Mouse (Mus musculus) midbrain, embryonic 13.5 days (tissue): ENCODE data around the gene Cyp4f13. TPM values are rescaled to one million over a fixed set of nuclear protein-coding genes. Genes with fewer than 3 reads are reported as not detected.

ENCODE experiments used
- ATAC-seq: fragments of 200-750 bp; cut with Nextera tagmentation; 2 replicates; pipeline ENCODE4 v1.8.0; 2017; ENCODE audit warnings: mild to moderate bottlenecking, moderate TSS enrichment, moderate library complexity
- H3K27ac ChIP-seq: fragments of 300-500 bp; sonication (generic); 2 replicates; pipeline ENCODE4 v1.5.1; 2015; ENCODE audit warnings: inconsistent platforms, mild to moderate bottlenecking, moderate library complexity
- H3K27me3 ChIP-seq: fragments of 300-500 bp; sonication (generic); 2 replicates; pipeline ENCODE4 v1.6.1; 2015; ENCODE audit warnings: mild to moderate bottlenecking, inconsistent platforms
- H3K36me3 ChIP-seq: fragments of 300-500 bp; sonication (generic); 2 replicates; pipeline ENCODE4 v1.6.1; 2015; ENCODE audit warnings: mild to moderate bottlenecking, inconsistent platforms
- H3K4me1 ChIP-seq: fragments of 300-500 bp; sonication (generic); replicated peaks from 2 replicates; pipeline ENCODE4 v1.6.1; 2015; ENCODE audit warnings: inconsistent platforms
- H3K4me2 ChIP-seq: fragments of 300-500 bp; sonication (generic); replicated peaks from 2 replicates; pipeline ENCODE4 v1.6.1; 2015; ENCODE audit warnings: moderate library complexity, mild to moderate bottlenecking, inconsistent platforms
- H3K4me3 ChIP-seq: fragments of 300-500 bp; sonication (generic); replicated peaks from 2 replicates; pipeline ENCODE4 v1.5.1; 2015; ENCODE audit warnings: mild to moderate bottlenecking, inconsistent platforms
- H3K9ac ChIP-seq: fragments of 300-500 bp; sonication (generic); replicated peaks from 2 replicates; pipeline ENCODE4 v1.6.1; 2015; ENCODE audit warnings: mild to moderate bottlenecking, inconsistent platforms
- H3K9me3 ChIP-seq: fragments of 300-500 bp; sonication (generic); 2 replicates; pipeline ENCODE4 v1.6.1; 2016; ENCODE audit warnings: mild to moderate bottlenecking, inconsistent platforms
- WGBS: fragments of 180-500 bp; shearing (Covaris S2); methylation state at CpG from one replicate; pipeline ENCODE4 v1.1.7; 2015; 5-methylcytosine and 5-hydroxymethylcytosine counted together
- polyA plus RNA-seq: library from polyadenylated mRNA; unstranded; fragments of >200 nt; fragmentation: Nextera tagmentation; extraction: Ambion mirVana; gene quantifications from 2 replicates; pipeline ENCODE4 v1.2.1, GENCODE M21; 2015

Gene Cyp4f13
- polyA plus RNA-seq, 1 experiment from 2014 or later = 9.9 TPM

DNA sequence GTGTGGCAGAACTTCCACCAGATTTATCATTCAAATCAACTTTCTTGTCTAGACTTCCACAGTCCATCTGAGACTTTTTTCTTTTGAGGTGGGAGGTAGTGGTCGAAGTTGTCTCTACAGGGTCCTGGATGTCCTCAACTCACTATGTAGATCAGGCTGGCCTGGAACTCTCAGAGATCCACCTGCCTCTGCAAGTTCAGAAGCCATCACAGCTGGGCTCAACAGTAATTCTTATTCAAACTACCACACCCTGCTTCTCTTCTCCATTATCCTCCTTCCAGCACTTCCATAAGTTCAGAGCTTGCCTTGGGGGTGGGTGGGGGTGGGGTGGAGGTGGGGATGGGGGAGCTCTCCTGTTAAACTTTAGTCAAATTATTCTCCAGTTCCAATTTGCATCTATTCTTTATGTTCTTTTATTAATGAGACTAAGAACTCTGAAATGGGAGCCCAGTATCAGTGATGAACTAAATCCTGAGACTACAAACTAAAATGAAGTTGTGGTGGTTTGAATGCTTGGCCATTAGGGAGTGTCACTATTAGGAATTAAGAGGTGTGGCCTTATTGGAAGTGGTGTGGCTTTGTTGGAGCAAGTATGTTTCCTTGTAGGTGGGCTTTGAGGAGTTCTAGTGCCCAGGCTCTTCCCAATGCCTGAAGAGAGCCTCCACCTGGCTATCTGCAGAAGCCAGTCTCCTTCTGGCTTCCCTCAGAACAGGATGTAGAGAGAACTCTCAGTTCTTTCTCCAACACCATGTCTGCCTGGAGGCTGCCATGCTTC lies 45.3 kb downstream of the Cyp4f13 start:
- Histone ChIP-seq H3K4me2 (no peak overlapping the region), H3K9me3 (no peaks in the 10 kb centered on the region), H3K9ac (no peak overlapping the region), H3K36me3 (no peaks in the 10 kb centered on the region), H3K27ac (no peak overlapping the region), H3K27me3 (peaks cover 3% of the 10 kb centered on the region), H3K4me1 (no peaks in the 10 kb centered on the region), H3K4me3 (no peak overlapping the region)
- ATAC-seq = no peak
- 69% methylated on average over 1 of the region's 1 CpGs for WGBS

DNA sequence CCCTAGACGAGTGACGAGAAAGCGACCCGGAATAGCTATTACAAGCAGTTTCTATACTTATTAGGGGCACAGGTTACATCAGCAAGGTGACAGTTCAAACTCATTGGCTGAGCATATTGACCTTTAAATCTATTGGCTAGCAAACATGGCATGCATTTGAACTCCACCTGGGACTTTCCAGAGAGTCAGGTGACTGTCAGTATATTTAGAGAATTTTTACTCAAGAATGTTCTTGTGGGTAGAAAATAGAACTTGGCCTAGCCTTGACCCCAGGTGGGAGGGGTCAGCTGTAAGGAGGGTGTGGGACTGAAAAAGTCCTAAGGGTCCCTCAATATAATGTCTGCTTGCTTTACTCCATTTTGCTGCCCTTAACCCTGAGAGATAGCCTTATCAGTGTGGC lies 51.8 kb downstream of the Cyp4f13 start:
- Histone ChIP-seq H3K9ac (no peak overlapping the region), H3K27me3 (no peaks in the 10 kb centered on the region), H3K4me3 (no peak overlapping the region), H3K36me3 (no peaks in the 10 kb centered on the region), H3K27ac (no peak overlapping the region), H3K4me1 (peaks cover 10% of the 10 kb centered on the region), H3K9me3 (no peaks in the 10 kb centered on the region), H3K4me2 (no peak overlapping the region)
- 90% methylated on average over 4 of the region's 4 CpGs for WGBS
- no peak for ATAC-seq

- H3K9me3 ChIP-seq = no peaks in the 10 kb centered on the region
- H3K4me1 ChIP-seq = peaks cover 20% of the 10 kb centered on the region
- no peaks in the 10 kb centered on the region for H3K36me3 ChIP-seq
- WGBS = 90% methylated on average over 3 of the region's 3 CpGs
- ATAC-seq = no peak
- no peaks in the 10 kb centered on the region for H3K27me3 ChIP-seq
- no peak overlapping the region for H3K4me3 ChIP-seq
- no peak overlapping the region for H3K9ac ChIP-seq
- no peak overlapping the region for H3K27ac ChIP-seq
- H3K4me2 ChIP-seq = no peak overlapping the region
Measured at GRCm38 (mm10) chr17:32893901-32894300, 53.3 kb downstream of the Cyp4f13 start.

DNA sequence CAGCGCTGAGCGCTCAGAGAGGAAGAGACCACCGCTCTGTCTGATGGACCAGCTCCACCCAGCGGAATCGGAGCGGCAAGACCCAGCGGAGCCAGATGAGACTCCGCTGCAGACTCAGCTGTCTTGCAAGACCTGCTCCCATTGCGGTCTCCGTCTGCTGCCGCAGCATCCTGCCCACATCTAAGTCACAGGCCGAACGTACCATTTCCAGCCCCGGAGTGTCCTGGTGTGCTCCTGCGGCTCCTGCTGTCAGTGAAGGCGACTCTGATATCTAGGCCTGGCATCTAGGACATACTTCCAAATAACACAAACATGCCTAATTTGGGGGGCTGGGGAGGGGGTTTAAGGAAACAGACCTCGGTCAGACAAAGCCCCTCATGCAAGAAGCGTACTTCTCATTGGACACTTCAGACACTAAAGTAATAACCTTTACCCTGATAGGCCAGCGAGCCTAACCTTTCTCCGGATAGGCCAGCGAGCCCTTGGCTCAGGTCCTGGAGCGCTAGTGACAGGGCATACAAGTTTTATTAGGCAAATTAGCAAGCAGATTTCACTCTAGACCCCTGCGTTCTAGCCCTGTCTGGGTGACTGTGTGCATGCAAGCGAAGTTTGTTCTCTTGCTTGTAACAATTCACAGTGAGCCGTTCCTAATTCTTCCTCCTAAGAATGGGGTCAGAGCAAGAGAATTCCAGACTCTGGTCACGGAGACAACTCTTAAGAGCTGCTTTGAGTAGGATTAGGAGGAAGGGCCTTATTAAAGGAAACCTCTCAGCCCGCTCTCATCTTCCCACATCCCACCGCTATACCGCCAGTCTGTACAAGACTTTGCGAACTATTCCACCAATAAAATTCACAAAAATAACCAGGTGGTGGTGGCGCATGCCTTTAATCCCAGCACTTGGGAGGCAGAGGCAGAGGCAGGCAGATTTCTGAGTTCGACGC lies 55.7 kb downstream of the Cyp4f13 start, which contains the start of gene Zfp870:
Gene Zfp870 (minus strand): TSS at position 404 of the 942 bp plus-strand sequence.
- Histone ChIP-seq H3K4me2 (peak within 1 kb of the TSS; percentile 81), H3K27ac (peak within 1 kb of the TSS; percentile 75), H3K4me1 (peaks cover 20% of the 10 kb centered on the region), H3K36me3 (no peaks in the 10 kb centered on the region), H3K27me3 (no peaks in the 10 kb centered on the region), H3K9ac (peak within 1 kb of the TSS; percentile 85), H3K9me3 (no peaks in the 10 kb centered on the region), H3K4me3 (peak within 1 kb of the TSS; percentile 67)
- WGBS = 11% methylated on average over 33 of the region's 33 CpGs
- ATAC-seq = peak; percentile 98

GRCm38 (mm10) chr17:32890852-32891238 lies 56.4 kb downstream of the Cyp4f13 start:
- Histone ChIP-seq H3K36me3 (no peaks in the 10 kb centered on the region), H3K4me3 (peak overlapping the region; percentile 67), H3K9me3 (no peaks in the 10 kb centered on the region), H3K27ac (peak overlapping the region; percentile 75), H3K27me3 (no peaks in the 10 kb centered on the region), H3K9ac (peak overlapping the region; percentile 85), H3K4me2 (peak overlapping the region; percentile 81), H3K4me1 (peaks cover 20% of the 10 kb centered on the region)
- WGBS = 5% methylated on average over 11 of the region's 11 CpGs
- ATAC-seq = no peak

GRCm38 (mm10) chr17:32889611-32890010 lies 57.6 kb downstream of the Cyp4f13 start:
- WGBS = 90% methylated on average over 6 of the region's 6 CpGs
- H3K36me3 ChIP-seq = peaks cover 8% of the 10 kb centered on the region; the same call in 1 of the 2 replicates
- peaks cover 20% of the 10 kb centered on the region for H3K4me1 ChIP-seq
- peak overlapping the region; percentile 67; the same call in 1 of the 2 replicates for H3K4me3 ChIP-seq
- H3K4me2 ChIP-seq = peak overlapping the region; percentile 81
- no peaks in the 10 kb centered on the region for H3K27me3 ChIP-seq
- H3K9ac ChIP-seq = no peak overlapping the region
- ATAC-seq = no peak
- H3K9me3 ChIP-seq = no peaks in the 10 kb centered on the region
- H3K27ac ChIP-seq = no peak overlapping the region

DNA sequence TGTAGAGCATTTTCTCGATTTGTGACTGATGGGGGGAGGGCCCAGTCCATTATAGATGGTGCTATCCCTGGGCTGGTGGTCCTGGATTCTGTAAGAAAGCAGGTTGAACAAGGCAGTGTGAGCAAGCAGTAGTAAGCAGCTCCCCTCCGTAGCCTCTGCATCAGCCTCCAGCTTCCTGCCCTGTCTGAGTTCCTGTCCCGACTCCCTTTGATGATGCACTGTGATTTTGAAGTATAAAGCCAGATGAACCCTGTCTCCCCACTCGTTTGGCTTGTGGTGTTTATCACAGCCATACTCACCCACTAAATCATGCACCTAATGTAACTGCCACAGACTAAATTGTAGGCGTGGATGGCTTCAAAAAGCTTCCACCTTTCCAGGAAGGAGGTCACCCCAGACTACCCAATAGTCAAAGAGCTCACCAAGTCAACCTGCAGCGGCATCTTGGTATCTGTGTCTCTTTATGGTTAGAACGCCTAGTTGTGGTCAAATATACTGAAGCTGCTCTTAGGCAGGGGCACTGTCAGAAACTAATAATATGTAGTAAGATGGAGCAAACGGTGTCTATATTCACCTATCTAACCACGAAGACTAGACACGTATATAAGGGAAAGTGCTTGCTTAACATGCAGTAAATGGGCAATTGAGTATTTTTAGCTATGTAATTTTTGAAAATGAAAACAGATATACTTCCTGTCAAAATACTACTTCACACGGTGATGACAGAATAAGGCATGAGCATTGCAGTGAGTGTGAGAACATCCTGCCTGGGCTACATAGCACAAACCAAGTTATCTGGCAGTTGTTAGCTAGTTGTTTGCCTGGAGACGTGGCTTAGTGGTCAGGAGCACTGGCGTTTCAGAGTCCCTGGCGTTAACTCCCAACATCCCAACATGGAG lies 66.6 kb downstream of the Cyp4f13 start:
- Histone ChIP-seq H3K4me1 (no peaks in the 10 kb centered on the region), H3K4me2 (no peak overlapping the region), H3K27ac (no peak overlapping the region), H3K4me3 (no peak overlapping the region), H3K36me3 (peaks cover 65% of the 10 kb centered on the region), H3K27me3 (peaks cover 11% of the 10 kb centered on the region; the same call in 1 of the 2 replicates), H3K9me3 (no peaks in the 10 kb centered on the region), H3K9ac (no peak overlapping the region)
- ATAC-seq = no peak
- 94% methylated on average over 14 of the region's 14 CpGs for WGBS

DNA sequence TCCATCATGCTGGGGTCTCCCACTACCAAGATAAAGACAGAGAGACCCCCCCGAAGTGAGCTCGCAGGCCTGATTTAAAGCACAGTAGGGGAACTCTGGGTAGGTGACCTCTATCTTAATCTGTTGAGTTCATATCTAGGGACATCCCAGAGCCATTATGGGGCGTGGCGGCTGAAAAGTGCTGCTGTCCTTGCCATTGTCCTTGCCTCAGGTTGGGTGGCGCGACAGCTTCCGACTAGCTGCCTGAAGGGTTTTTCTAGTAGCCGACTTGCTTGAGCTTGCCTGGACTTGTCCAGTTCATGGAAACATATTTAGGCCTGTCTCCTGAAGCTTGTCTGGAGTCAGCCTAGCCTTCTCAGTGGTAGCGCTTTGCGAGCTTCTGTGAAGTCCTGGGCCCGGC lies 68.4 kb downstream of the Cyp4f13 start:
- Histone ChIP-seq H3K4me1 (no peaks in the 10 kb centered on the region), H3K9me3 (no peaks in the 10 kb centered on the region), H3K9ac (no peak overlapping the region), H3K27ac (no peak overlapping the region), H3K4me3 (no peak overlapping the region), H3K4me2 (no peak overlapping the region), H3K36me3 (peaks cover 50% of the 10 kb centered on the region), H3K27me3 (peaks cover 11% of the 10 kb centered on the region; the same call in 1 of the 2 replicates)
- no peak for ATAC-seq
- 95% methylated on average over 11 of the region's 11 CpGs for WGBS

DNA sequence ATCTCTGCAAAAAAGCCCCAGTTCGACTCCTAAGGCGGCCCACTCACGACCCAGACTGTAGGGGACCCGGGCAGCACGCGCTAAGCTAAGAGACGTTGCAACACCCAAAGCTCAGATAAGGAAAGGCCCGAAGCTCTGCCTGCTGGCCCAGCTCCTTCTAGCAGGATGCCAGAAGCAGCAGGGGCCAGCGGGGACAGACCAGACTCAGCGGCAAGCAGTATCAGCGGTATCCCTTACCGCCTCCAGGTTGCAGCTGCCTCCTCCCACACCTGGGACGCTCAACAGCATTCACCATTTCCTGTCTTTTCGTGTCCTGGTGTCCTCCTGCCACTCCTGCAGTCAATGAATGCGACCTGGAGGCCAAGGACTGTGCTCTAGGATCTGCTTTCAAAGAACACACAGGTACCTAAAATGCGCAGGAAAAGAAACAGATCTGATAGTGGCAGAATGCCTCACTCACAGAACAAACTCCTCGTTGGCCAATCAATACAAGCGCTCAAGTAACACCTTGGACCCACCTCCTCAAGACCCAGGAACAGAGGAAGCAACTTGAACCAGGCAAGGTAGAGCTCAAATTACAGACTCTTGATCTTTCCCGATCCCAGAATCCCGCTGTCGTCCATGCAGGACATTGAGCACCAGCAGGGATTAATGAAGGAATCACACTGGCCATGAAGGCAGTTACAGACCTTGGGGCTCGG lies 69.6 kb downstream of the Cyp4f13 start:
- WGBS = 15% methylated on average over 22 of the region's 22 CpGs
- no peak overlapping the region for H3K27ac ChIP-seq
- H3K9ac ChIP-seq = no peak overlapping the region
- H3K4me2 ChIP-seq = no peak overlapping the region
- H3K4me3 ChIP-seq = no peak overlapping the region
- no peaks in the 10 kb centered on the region for H3K9me3 ChIP-seq
- peaks cover 11% of the 10 kb centered on the region; the same call in 1 of the 2 replicates for H3K27me3 ChIP-seq
- no peak for ATAC-seq
- peaks cover 38% of the 10 kb centered on the region for H3K36me3 ChIP-seq
- H3K4me1 ChIP-seq = no peaks in the 10 kb centered on the region
